Mouse (Mus musculus) left cerebral cortex, postnatal 14 days (tissue): ENCODE results near the gene Slc30a3. TPM values are rescaled to one million over a fixed set of nuclear protein-coding genes. Genes with fewer than 3 reads are reported as not detected.
A peak's percentile ranks its signal among the peaks of the same experiment; 100 is the strongest.
"Not testable (repeated sequence)": the region's sequence is repeated elsewhere in the genome, so short reads cannot be mapped to it uniquely, and the experiment has no call there.

Source experiments
- DNase-seq, 2 experiments: peaks; one replicate each; pipeline ENCODE4 v3.0.0; 2021 to 2022; ENCODE audit warnings: low spot score in 2 of 2, mixed read lengths in 1 of 2
- intact Hi-C: fragments of 180-260 bp; cut with DNase I; formaldehyde crosslinking; loops from one replicate; pipeline ENCODE4 v1.15.1; 2025
- total RNA-seq, 2 experiments: library from RNA; stranded (reverse); gene quantifications; 2 replicates each; pipeline ENCODE4 v1.2.3; 2021

Gene Slc30a3
- total RNA-seq, 2 experiments from 2014 or later = 148 to 193 TPM

- intact Hi-C loops = no loop called here
- no peak for DNase-seq
Observed at GRCm38 (mm10) chr5:31055216-31056140, 52.6 kb downstream of the Slc30a3 start.

GRCm38 (mm10) chr5:31054261-31055215, 53.5 kb downstream of the Slc30a3 start, which contains the start of gene Cad:
Gene Cad, plus strand, starts transcription at chr5:31054780.
- peak; percentile 92 to 94 for DNase-seq
- intact Hi-C loops = no loop called here

GRCm38 (mm10) chr5:31053728-31054127, 54.3 kb downstream of the Slc30a3 start:
- DNase-seq, intact Hi-C loops: not testable (repeated sequence)

- intact Hi-C loops = no loop called here
- no peak for DNase-seq
Observed at GRCm38 (mm10) chr5:31050427-31050826, 57.6 kb downstream of the Slc30a3 start.

- intact Hi-C loops = no loop called here
Observed at GRCm38 (mm10) chr5:31048763-31049641, 59.0 kb downstream of the Slc30a3 start, which contains the start of gene Slc5a6. Gene Slc5a6, minus strand, starts transcription at chr5:31048924.

GRCm38 (mm10) chr5:31047848-31048762, 59.9 kb downstream of the Slc30a3 start, which contains the start of gene Atraid:
Gene Atraid, plus strand, starts transcription at chr5:31048312.
- intact Hi-C loops = no loop called here
- peak; percentile 98 for DNase-seq

More at GRCm38 (mm10) chr5:31048763-31049641, 59.0 kb downstream of the Slc30a3 start, which contains the start of gene Slc5a6:
- DNase-seq = peak; percentile 50 to 63

GRCm38 (mm10) chr5:31047074-31047473, 61.0 kb downstream of the Slc30a3 start:
- no peak for DNase-seq
- intact Hi-C loops = no loop called here

- intact Hi-C loops = no loop called here
- no peak for DNase-seq
Observed at GRCm38 (mm10) chr5:31046416-31046815, 61.6 kb downstream of the Slc30a3 start.

- no peak for DNase-seq
- intact Hi-C loops = no loop called here
Observed at GRCm38 (mm10) chr5:31038171-31038845, 69.7 kb downstream of the Slc30a3 start.

- DNase-seq, intact Hi-C loops: not testable (repeated sequence)
Observed at GRCm38 (mm10) chr5:31036556-31036955, 71.5 kb downstream of the Slc30a3 start.

Other genes with a start within 250 kb of the Slc30a3 start
- gene Tmem214, start 240.2 kb downstream of the Slc30a3 start, total RNA-seq = 10 to 100 TPM; 69.1 to 69.4 TPM
- 10 to 100 TPM; 14.7 to 16.5 TPM for gene Agbl5, start 219.5 kb downstream of the Slc30a3 start, total RNA-seq
- 100 to 1,000 TPM in 1 of 2 experiments, 10 to 100 TPM in 1; 96.8 to 101 TPM for gene Ost4, start 200.4 kb downstream of the Slc30a3 start, total RNA-seq
- gene Emilin1, start 194.8 kb downstream of the Slc30a3 start, total RNA-seq = 1 to 10 TPM; 4.5 to 4.9 TPM
- gene Khk, start 186.8 kb downstream of the Slc30a3 start, total RNA-seq = 1 to 10 TPM; 8.3 to 9.1 TPM
- 10 to 100 TPM; 33.2 to 35.3 TPM for gene Cgref1, start 162.6 kb downstream of the Slc30a3 start, total RNA-seq
- gene Preb, start 147.9 kb downstream of the Slc30a3 start, total RNA-seq = 100 to 1,000 TPM; 122 to 140 TPM
- under 1 TPM in 1 of 2 experiments, not detected in 1; 0.09 TPM for gene Tcf23, start 139.6 kb downstream of the Slc30a3 start, total RNA-seq
- gene Atraid, start 59.9 kb downstream of the Slc30a3 start, total RNA-seq = 10 to 100 TPM; 71.4 to 75.3 TPM
- gene Slc5a6, start 59.3 kb downstream of the Slc30a3 start, total RNA-seq = 10 to 100 TPM; 11.8 to 18.0 TPM
- gene Cad, start 53.5 kb downstream of the Slc30a3 start, total RNA-seq = 10 to 100 TPM; 17.9 to 19.4 TPM
- not detected for gene Dnajc5g, start 2.0 kb downstream of the Slc30a3 start, total RNA-seq
- 1 to 10 TPM; 1.9 to 2.0 TPM for gene Trim54, start 8.5 kb upstream of the Slc30a3 start, total RNA-seq
- gene Ucn, start 30.6 kb upstream of the Slc30a3 start, total RNA-seq = 1 to 10 TPM; 2.5 to 2.7 TPM
- gene Mpv17, start 46.0 kb upstream of the Slc30a3 start, total RNA-seq = 10 to 100 TPM; 40.5 to 49.8 TPM
- gene Gm29609, start 71.7 kb upstream of the Slc30a3 start, total RNA-seq = 1 to 10 TPM; 3.3 TPM
- gene Gtf3c2, start 71.9 kb upstream of the Slc30a3 start, total RNA-seq = 10 to 100 TPM; 54.9 to 57.2 TPM
- 10 to 100 TPM; 72.2 to 77.1 TPM for gene Snx17, start 85.0 kb upstream of the Slc30a3 start, total RNA-seq
- gene Eif2b4, start 85.2 kb upstream of the Slc30a3 start, total RNA-seq = 10 to 100 TPM; 39.5 to 49.2 TPM
- 10 to 100 TPM; 27.2 to 31.1 TPM for gene Zfp513, start 94.1 kb upstream of the Slc30a3 start, total RNA-seq
- gene Ppm1g, start 112.5 kb upstream of the Slc30a3 start, total RNA-seq = 10 to 100 TPM; 77.5 to 87.1 TPM
- 10 to 100 TPM; 72.9 to 75.8 TPM for gene Nrbp1, start 132.6 kb upstream of the Slc30a3 start, total RNA-seq
- gene Gm9970, start 133.0 kb upstream of the Slc30a3 start, total RNA-seq = not detected
- 1 to 10 TPM; 1.6 to 2.0 TPM for gene Krtcap3, start 143.5 kb upstream of the Slc30a3 start, total RNA-seq
- gene Ift172, start 182.9 kb upstream of the Slc30a3 start, total RNA-seq = 10 to 100 TPM; 82.8 to 93.9 TPM
- gene Fndc4, start 187.8 kb upstream of the Slc30a3 start, total RNA-seq = 100 to 1,000 TPM; 124 to 147 TPM
- gene Gckr, start 189.2 kb upstream of the Slc30a3 start, total RNA-seq = under 1 TPM; 0.11 to 0.30 TPM